Mouse (Mus musculus) testis, adult 2 months (tissue): Measurements from ENCODE around the gene Negr1.

Source experiments
- CTCF ChIP-seq: fragments of 200-500 bp; IDR thresholded peaks from 2 replicates; pipeline ENCODE4 v1.5.1; 2012; ENCODE audit warnings: low read depth, mild to moderate bottlenecking, inconsistent platforms, low read length, moderate library complexity; ENCODE audit not compliant: control insufficient read depth, insufficient read depth, insufficient replicate concordance
- POLR2A ChIP-seq: fragments of 200-500 bp; IDR thresholded peaks from 2 replicates; pipeline ENCODE4 v1.6.1; 2012; ENCODE audit warnings: low read depth, mild to moderate bottlenecking, inconsistent platforms, low read length, moderate library complexity; ENCODE audit not compliant: control insufficient read depth

DNA sequence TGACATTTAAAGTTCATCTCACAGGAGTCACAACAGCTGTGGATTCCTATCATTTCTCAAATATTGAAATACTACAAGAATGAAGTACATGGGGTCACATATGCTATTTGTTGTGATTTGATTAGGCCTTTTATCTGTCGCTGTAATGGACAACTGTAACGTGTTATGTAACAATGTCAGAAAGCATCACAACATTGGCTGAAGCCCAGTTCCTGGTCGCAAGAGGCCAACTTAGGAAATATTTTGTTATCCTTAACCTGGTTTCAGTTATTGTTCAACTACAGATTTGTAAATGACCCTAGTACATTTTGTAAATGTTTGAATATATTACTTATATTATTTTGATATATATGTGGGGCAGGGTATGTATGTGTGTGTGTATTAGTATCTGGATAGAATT is 351.2 kb downstream of the Negr1 start:
- no peak for TF ChIP-seq POLR2A
- no peak for TF ChIP-seq CTCF
